Mouse (Mus musculus) B cell, adult 2 months (primary cell): Measurements from ENCODE around the gene Asb4.
"Not testable (repeated sequence)": the region's sequence is repeated elsewhere in the genome, so short reads cannot be mapped to it uniquely, and the experiment has no call there.

Experiments used
- DNase-seq, 2 experiments: peaks; one replicate each; pipeline ENCODE4 v3.0.0; 2022

The Asb4 gene

GRCm38 (mm10) chr6:5383336-5384177 is at the start of gene Asb4:
Gene Asb4, plus strand, starts transcription at chr6:5383386.
- peak in 1 of 2 experiments; percentile 22 for DNase-seq

- DNase-seq: no peak
Observed at GRCm38 (mm10) chr6:5334021-5334420, 49.2 kb upstream of the Asb4 start.

- DNase-seq: not testable (repeated sequence)
Observed at GRCm38 (mm10) chr6:5336016-5336415, 47.2 kb upstream of the Asb4 start.

- DNase-seq: not testable (repeated sequence)
Observed at GRCm38 (mm10) chr6:5338781-5339180, 44.4 kb upstream of the Asb4 start.

- DNase-seq: not testable (repeated sequence)
Observed at GRCm38 (mm10) chr6:5339283-5339682, 43.9 kb upstream of the Asb4 start.

GRCm38 (mm10) chr6:5344255-5344654 is 38.9 kb upstream of the Asb4 start:
- DNase-seq: no peak

- DNase-seq: no peak
Observed at GRCm38 (mm10) chr6:5357873-5358272, 25.3 kb upstream of the Asb4 start.

GRCm38 (mm10) chr6:5360402-5360801 is 22.8 kb upstream of the Asb4 start:
- DNase-seq: no peak

- no peak for DNase-seq
Observed at GRCm38 (mm10) chr6:5361987-5362386, 21.2 kb upstream of the Asb4 start.

GRCm38 (mm10) chr6:5365845-5366244 is 17.3 kb upstream of the Asb4 start:
- no peak for DNase-seq

GRCm38 (mm10) chr6:5376884-5377283 is 6.3 kb upstream of the Asb4 start:
- no peak for DNase-seq

GRCm38 (mm10) chr6:5379048-5379447 is 4.1 kb upstream of the Asb4 start:
- no peak for DNase-seq

GRCm38 (mm10) chr6:5379781-5380623 is 3.2 kb upstream of the Asb4 start:
- no peak for DNase-seq

- DNase-seq: no peak
Observed at GRCm38 (mm10) chr6:5380624-5381252, 2.4 kb upstream of the Asb4 start.

GRCm38 (mm10) chr6:5381918-5382582 is 1.1 kb upstream of the Asb4 start:
- no peak for DNase-seq

- DNase-seq: peak; percentile 83 to 84
Observed at GRCm38 (mm10) chr6:5382583-5383215, 487 bp upstream of the Asb4 start.

GRCm38 (mm10) chr6:5384178-5384490 is 948 bp downstream of the Asb4 start:
- DNase-seq: peak; percentile 76 to 79

- DNase-seq: no peak
Observed at GRCm38 (mm10) chr6:5385161-5385640, 2.0 kb downstream of the Asb4 start.

GRCm38 (mm10) chr6:5386486-5386885 is 3.3 kb downstream of the Asb4 start:
- no peak for DNase-seq

GRCm38 (mm10) chr6:5387396-5387795 is 4.2 kb downstream of the Asb4 start:
- no peak for DNase-seq

GRCm38 (mm10) chr6:5390298-5390697 is 7.1 kb downstream of the Asb4 start:
- DNase-seq: no peak

- no peak for DNase-seq
Observed at GRCm38 (mm10) chr6:5390952-5391351, 7.8 kb downstream of the Asb4 start.
